Mouse (Mus musculus) embryonic fibroblast, embryonic 13.5 days (primary cell): ENCODE measurements around the gene Olfr263.
"Not testable (repeated sequence)": the region's sequence is repeated elsewhere in the genome, so short reads cannot be mapped to it uniquely, and the experiment has no call there.

Experiments used
- CTCF ChIP-seq: IDR thresholded peaks from 2 replicates; pipeline ENCODE4 v1.5.1; 2011; ENCODE audit warnings: mild to moderate bottlenecking, control low read depth, low read length, moderate library complexity, borderline replicate concordance; ENCODE audit not compliant: insufficient read depth
- POLR2A ChIP-seq: IDR thresholded peaks from 2 replicates; pipeline ENCODE4 v1.6.1; 2011; ENCODE audit warnings: low read depth, mild to moderate bottlenecking, control low read depth, low read length, moderate library complexity

GRCm38 (mm10) chr13:21111183-21111582 lies 18.3 kb upstream of the Olfr263 start, which contains the start of gene Olfr1369-ps1:
- TF ChIP-seq CTCF, POLR2A: not testable (repeated sequence)
